Mouse (Mus musculus) erythroblast, adult 5-6 weeks (primary cell): ENCODE data around the gene Zmym6. TPM values are rescaled to one million over a fixed set of nuclear protein-coding genes. Genes with fewer than 3 reads are reported as not detected.
A peak's percentile ranks its signal among the peaks of the same experiment; 100 is the strongest.

Source experiments
- ATAC-seq: replicated peaks from 2 replicates; pipeline ENCODE4 v1.8.0; 2016; ENCODE audit warnings: moderate number of reproducible peaks, mild to moderate bottlenecking, moderate TSS enrichment, inconsistent platforms; ENCODE audit not compliant: poor library complexity, low FRiP score, severe bottlenecking
- total RNA-seq, 2 experiments: library from RNA; stranded (forward) in 1 of 2; stranded (reverse) in 1 of 2; fragments of 150-400 nt in 1 of 2; fragments of 200-764, 138-1000 nt in 1 of 2; gene quantifications; 2 replicates each; pipeline versions ENCODE4 v1.2.3 to v1.2.4; 2015 to 2017; ENCODE audit warnings: low replicate concordance in 2 of 2

Gene Zmym6
- total RNA-seq, 2 experiments from 2014 or later: 0.19 to 3.1 TPM

DNA sequence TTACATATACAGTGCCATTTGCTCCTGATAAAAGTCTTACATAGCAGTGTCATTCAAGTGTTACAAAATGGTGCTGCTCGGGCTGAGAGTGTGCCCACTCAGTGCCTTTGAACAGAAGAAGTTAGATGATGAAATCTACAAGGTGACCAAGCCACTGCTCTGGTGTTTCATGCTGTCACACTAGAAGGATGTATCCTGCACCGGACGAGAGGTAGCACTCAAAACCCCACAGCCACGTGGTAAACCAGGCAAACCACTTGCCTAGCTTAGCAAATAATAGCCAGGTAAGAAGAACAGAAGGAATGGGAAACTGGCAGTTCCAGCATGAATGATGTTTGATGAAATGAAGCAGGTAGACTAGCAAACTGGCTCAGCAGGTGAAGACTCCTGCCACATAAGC lies 33.4 kb downstream of the Zmym6 start:
- ATAC-seq: no peak

DNA sequence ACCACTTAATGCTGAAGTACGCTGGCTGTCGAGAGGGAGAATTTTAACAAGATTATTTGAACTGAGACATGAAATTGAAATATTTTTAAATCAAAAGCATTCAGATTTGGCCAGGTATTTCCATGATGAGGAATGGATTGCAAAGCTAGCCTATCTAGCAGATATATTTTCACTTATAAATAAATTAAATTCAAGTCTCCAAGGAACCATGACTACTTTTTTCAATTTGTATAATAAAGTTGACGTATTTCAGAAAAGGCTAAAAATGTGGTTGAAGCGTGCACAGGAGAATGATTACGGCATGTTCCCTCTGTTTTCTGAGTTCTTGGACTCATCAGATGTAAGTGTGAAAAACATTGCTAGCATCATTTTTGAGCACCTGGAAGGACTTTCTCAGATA lies 46.2 kb downstream of the Zmym6 start, which contains the start of gene Tmem35b:
TSS of gene Tmem35b (plus strand) at position 301 of the 400 bp plus-strand sequence.
- ATAC-seq: no peak

DNA sequence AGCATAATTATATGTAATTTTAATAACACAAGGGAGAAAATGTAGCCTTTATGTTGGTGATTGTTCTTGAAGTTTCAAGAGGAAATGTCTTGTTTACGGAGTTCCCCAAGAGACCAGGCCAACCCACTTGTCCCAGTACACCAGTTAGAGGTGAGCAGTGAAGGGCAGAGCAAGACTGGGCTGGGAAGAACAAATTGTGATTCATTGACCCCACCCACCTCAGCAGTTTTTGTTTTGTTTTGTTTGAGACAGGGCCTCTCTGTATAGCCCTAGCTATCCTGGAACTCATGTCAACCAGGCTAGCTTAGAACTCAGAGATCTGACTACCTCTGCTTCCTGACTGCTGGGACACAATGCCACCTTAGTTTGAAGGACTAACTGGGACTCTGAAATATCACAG lies 47.1 kb downstream of the Zmym6 start:
- no peak for ATAC-seq

DNA sequence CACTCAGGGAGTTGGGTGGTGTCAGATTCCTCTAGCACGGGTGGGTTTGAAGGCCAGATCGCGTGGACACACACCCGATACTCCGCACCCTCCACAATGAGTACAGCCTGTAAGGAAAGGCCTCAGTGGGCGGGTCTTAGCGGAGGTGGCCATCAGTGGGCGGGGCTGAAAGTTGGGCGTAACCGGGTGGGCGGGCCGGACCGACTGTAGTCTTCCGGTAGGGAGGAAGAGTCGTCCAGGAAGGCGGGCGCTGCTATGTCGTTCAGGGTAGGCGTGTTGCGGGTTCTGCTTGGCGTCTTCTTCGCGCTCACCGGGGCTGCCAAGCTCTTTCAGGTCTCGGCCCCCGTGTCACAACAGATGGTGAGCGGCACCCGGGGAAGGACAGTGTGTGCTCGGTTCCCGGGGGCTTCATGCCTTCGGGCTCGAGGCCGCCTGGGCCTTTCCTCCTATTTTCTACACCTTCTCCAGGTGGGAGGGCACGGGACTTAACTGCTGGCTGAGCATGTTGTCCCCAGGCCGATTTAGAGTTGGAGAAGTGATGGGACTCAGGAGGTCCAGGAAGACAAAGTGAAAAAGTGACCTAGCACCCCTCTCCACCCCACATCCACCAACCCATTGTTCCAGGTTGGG lies 48.8 kb downstream of the Zmym6 start:
- ATAC-seq: peak; percentile 98

DNA sequence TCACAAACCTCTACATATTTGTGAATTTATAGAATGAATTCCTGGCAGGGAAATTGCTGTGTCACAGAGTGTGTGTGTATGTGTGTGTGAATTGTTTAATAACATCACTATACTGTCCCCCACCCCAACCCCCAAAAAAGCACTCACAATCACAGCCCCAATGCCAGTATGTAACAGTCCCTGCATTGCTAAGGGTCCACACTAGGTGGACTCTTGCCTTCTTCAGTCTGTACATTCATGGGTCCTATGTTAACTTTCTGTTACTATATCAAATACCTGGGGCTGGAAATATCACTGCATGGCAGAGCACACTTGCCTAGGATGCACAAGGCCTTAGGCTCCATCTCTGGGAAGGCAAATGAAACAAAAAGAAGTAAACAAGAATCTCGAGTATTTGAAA lies 57.5 kb downstream of the Zmym6 start:
- no peak for ATAC-seq

DNA sequence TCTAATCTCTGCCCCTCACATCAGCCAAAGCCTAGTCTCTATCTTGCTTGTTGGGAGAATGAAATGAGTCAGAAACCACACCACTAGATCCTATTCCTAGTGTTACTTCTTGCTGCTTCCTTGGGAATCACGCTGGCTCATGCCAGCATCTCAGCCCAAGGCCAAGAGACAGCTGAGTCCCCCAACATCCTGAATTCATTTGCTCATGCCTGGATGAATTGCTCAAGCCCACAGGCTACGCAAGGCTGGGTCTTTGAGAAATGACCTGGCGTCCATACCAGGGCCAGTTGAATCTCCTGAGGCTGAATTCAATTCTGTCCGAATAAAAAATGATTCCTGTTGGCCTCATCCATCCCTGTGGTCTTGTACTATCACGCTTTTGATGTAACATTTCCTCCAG lies 60.4 kb downstream of the Zmym6 start:
- ATAC-seq: no peak

DNA sequence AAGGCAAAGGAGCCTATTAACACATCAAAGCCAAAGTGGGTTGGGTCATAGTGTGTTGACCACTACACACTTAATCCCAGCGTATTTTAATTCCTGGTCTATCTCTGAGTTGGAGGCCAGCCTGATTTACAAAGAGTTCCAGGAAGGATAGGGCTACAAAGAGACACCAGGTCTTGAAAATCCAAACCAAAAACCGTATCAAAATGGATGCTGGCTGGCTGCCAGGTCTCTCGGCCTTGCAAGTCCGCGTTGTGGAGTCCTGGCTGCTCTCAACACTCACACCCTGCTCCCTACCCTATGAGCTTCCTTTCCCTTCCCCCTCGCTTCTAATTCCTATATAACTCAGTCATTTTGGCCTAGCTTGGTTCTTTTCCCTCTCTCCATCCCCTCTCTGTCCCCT lies 61.3 kb downstream of the Zmym6 start:
- ATAC-seq: no peak

DNA sequence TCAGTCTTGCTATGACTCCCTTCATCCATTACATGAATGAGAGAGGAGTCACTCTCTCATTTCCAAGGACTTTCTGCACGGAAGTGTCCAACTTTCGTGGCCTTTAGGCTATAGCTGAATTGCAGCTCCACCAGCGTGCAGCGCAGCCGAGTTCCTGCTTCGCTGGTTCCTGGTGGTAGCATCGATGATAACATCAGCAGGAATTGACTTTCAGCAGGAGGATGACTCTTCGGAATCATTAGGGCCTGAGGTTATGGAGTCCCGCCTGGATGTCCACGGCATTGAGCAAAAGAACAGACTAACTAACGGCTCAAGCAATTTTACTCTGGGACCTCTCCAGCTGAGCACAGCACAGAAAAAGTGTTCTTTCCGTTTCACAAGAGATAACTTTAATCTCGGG lies 72.8 kb downstream of the Zmym6 start:
- no peak for ATAC-seq

DNA sequence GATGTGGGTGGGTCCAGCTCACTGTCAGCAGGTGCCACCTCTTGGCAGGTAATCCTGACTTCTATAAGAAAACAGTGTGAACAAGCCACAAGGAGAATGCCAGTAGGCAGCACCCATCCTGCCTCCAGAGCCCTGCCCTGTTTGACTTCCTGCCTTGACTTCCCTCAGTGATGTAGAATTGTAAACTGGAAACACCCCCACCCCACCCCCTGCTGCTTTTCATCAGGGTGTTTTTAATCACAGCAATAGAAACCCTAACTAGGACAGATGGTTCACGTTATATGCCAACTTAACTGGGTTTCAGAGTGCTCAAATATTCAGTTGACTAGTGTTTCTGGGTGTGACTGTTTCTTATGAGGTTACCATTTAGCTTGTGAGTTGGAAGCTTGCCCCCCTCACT lies 76.2 kb downstream of the Zmym6 start:
- no peak for ATAC-seq

DNA sequence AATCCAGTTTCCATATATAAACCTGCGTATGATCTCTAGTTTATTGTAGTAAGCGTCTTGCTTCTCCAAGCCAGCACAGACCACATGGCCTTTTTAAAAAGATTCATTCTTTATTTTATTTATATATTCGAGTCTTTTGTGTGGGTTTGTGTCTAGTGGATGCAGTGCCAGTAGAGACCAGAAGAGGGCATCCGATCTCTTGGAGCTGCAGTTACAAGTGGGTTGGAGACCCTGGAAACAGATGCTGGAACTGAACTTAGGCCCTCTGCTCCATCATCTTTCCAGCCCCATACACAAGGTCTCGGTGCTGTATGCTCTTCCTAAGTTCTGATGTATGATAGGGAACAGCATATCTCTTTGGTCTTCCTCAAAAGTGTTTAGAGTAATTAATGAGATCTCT lies 78.6 kb downstream of the Zmym6 start:
- no peak for ATAC-seq

DNA sequence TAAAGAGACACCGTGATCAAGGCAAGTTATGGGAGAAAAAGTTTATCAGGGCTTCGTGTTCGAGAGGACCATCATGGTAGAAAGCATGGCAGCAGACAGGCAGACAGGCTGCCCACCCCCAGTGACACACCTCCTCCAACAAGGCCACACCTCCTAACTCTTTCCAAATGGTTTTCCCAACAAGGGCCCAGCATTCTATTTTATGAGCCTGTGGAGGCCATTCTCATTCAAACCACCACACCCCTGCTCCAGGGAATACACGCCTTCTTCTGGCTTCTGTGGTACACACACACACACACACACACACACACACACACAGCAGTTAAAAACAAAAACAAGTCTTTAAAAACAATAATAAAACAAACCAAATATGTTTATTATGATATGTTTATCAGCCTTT lies 80.6 kb downstream of the Zmym6 start:
- ATAC-seq: no peak

DNA sequence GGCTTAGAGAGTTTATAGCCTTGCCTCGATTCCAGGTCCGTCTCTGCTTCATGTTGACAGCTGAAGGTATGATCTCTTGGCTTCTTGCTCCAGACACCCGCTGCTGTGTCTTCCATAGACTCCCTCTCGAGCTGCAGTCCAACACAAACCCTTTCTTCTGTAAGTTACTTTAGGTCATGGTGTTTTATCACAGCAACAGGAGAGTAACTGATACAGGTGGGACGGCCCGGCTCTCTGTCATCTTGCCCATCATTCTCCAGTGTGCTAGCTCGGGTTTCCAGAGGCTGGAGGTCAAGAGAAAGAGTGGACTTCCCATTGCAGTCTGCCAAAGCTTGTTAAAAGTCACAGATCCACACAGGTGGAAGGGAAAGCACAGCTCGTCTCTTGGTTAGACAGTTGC lies 86.7 kb downstream of the Zmym6 start:
- no peak for ATAC-seq

DNA sequence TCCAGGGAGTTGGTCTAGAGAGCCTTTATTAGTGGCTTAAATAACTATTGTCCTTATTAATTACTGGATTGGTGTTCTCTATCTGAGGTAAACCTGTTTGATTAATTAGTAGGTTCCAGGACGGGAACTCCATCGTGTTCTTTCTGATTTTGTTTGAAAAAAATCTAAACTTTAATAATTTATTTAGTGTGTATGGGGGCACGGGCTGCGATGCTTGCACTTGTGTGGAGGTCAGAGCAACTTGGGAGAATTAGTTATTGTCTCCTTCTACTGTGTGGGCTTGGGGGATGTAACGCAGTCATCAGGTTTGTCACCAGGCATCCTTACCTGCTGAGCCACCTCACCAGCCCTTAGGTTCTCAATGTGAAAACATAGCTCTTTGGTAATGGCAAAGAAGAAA lies 89.9 kb downstream of the Zmym6 start:
- ATAC-seq: no peak

DNA sequence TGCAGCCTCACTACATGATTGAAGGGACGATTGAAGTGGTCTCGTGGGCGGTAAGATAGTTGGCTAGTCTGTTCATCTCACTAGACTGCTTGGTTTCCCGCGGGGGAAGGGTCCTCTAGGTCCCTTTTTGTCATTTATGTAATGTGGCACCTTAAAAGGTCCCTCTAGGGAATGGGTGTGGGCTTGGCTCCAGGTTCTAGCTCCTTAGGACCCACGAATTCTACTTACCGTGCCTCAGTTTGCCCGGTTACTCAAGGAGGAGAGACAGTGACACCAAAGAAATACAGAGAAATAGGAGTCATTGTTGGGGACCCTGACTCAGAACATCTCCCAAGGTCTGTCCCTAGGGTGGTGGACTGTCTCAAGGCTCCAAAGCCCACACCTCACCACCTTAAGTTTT lies 90.5 kb downstream of the Zmym6 start:
- no peak for ATAC-seq

DNA sequence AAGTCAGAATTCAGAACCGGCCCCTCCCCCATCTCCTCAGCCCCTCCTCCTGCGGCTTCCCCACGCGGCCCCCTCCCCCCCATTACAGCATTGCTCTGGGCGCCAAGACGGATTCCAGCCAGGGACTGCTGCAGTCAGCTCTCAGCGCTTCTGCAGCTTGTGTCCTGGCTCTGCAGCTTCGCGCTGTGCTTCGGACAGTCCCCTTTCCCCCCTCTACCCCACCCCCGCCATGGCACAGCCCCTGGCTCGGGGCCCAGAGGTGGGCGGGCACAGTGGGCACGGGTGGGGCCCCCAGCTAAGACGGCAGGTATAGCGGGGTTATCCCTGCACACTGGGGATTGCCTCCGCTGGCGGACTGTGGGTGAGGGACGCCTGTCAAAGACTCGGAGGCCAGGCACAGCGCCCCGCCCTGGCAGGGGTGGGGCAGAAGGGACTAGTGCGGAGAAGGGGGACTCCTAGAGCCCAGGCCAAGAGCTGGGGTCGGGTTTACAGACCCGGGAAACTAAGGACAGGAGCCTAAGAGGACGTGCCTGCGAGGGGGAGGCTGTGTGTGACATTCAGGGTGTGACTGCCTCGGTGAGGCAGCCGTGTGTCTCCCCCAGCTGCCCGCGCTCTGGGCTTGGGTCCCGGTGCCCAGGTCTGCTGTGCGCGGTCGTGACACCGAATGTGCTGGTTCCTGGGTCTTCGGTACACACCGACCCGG lies 91.2 kb downstream of the Zmym6 start:
- ATAC-seq: no peak

DNA sequence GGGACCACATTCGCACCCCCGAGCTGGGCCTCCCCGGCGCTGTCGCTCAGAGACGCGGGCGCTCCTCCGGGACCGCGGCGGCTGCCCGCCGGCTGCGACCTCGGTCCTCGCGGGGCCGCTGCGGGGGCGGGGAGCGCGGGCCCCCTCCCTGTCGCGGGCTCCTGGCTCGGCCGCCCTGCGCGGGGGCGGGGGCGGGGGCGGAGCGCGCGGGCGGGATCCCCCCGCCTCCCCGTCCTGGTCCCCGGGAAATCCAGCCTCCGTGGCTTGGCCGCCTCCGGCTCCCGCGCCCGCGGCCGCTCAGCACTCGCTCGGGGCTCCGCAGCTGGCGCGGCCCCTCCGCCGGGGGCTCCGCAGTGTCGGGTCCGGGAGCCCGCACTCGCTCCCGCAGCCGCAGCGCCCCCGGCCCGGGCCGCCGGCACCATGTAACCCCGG lies 91.7 kb downstream of the Zmym6 start, which contains the start of gene Dlgap3:
TSS of gene Dlgap3 (plus strand) at position 291 of the 432 bp plus-strand sequence.
- ATAC-seq: no peak

DNA sequence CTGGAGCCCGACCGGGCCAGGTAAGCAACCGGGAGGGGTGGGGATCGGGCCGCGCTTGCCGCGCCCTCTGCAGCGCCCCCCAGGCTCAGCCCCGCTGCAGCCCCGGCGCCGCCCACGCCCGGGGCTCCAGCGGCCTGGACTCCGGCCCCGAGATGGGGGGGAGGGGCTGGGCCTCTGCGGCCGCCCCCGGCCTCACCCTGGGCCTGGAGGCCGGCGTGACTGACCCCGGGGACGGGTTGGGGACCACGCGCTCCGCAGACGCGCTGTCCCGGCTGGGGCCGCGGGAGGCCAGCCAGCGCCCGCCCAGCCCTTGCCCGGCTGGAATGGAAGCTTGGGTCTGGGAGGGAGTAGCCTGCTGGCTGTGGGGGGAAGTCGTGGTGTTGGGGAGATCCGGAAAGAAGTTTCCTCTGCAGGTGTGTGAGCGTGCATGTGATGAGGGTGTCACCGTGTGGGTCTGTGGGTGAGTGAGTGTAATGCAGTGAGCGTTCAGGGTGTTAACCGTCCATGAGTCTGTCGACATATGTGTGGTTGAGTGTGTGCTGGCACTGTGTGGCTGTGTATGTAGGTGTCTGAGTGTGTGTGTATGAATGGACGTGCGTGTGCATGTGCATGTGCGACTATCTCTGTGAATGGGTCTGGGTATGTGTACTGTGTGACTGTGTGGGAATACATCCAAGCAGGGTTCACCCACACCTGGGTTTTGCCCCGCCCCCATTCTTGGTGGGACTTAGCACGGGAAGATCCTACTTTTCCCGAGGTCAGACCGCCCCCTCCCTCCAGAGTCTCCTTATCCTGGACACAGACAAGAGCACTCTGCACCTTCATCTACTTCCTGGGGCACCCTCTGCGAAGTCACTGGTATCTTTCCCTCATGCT lies 92.4 kb downstream of the Zmym6 start:
- ATAC-seq: no peak

DNA sequence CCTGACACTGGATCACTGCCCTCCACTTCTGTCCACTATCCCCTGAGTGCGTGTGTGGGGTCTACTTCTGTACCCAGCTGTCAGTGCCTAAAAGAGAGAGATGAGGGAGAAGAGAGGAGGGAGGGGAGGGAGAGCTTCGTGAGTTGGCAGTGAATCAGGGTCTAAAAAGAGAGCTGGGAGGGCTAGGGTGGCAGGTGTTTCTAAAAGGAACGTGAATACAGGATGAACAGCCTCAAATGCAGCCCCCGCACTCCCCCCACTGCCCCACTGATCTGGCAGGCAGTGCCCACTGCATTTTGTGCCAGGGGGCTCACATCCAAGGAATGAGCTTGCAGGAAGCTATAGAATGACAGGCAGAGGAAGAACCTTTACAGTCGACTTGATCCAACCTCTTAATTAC lies 93.7 kb downstream of the Zmym6 start:
- ATAC-seq: no peak

DNA sequence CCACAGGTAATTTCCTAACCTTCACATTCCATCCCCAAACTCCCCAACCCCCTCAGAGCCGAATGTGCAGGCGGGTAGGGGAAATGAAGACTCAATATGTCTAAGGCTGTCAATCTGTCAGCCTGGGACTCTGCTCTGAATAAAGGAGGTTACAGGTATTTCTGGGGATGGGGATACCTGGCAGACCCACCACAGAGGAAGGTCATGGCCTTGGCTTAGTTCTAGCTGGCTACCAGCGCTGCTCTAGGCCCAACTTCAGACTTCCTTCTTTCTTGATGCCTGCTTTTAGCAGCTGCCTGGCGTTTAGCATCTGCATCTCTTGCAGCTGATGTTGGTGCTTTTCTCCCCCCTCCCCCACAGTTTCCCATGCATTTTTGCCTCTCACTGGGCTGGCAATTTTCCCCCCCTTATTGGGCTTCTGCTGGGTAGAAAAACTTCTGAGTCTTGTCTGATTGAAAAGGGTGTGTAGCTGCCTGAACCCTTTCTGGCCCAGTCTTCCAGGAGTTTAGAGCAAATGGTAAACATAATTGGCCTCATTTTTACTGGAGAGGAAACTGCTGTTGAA lies 94.2 kb downstream of the Zmym6 start:
- ATAC-seq: no peak

DNA sequence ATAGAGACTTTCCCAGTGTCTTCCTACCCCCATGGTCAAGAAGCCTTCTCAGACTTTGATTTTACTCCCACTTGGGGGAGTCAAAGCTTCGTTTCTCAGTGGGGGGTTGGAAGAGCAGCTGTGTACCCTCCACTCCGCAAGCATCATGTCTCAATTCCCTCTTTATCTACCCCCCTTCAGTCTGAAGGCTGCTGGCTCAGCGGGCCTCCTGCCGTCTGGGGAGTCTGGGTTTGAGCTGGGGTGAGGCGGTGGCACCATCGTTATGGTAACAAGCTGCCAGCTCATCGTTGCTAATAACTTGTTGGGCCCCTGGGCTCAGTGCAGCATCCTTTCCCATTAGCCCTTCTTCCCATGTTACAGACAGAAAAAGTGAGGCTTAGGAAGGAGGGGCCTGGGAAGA lies 94.9 kb downstream of the Zmym6 start:
- ATAC-seq: no peak
